Mouse (Mus musculus): ENCODE data around the gene Crim1. TPM values are rescaled to one million over a fixed set of nuclear protein-coding genes. Genes with fewer than 3 reads are reported as not detected.

The Crim1 gene
- polyA plus RNA-seq, 1 experiment from 2014 or later = 4.4 TPM

GRCm38 (mm10) chr17:78415255-78415654 lies 215.2 kb downstream of the Crim1 start:
- WGBS = 76% methylated on average over 2 of the region's 2 CpGs
- peaks cover 13% of the 10 kb centered on the region for H3K4me1 ChIP-seq
- H3K27me3 ChIP-seq = no peaks in the 10 kb centered on the region
- no peak overlapping the region for H3K27ac ChIP-seq
- no peak overlapping the region for H3K4me2 ChIP-seq
- H3K9ac ChIP-seq = no peak overlapping the region
- no peak overlapping the region for H3K4me3 ChIP-seq
- H3K9me3 ChIP-seq = no peaks in the 10 kb centered on the region
- H3K36me3 ChIP-seq = peaks cover 7% of the 10 kb centered on the region; the same call in 1 of the 2 replicates
- ATAC-seq (ENCODE audit: borderline replicate concordance, extremely low read depth, low FRiP score, low TSS enrichment) = no peak

- Histone ChIP-seq H3K9me3 (no peaks in the 10 kb centered on the region), H3K36me3 (no peaks in the 10 kb centered on the region), H3K4me2 (peak within 1 kb of the TSS; percentile 63), H3K4me3 (peak within 1 kb of the TSS; percentile 77), H3K27ac (peak within 1 kb of the TSS; percentile 95), H3K9ac (peak within 1 kb of the TSS; percentile 81), H3K27me3 (no peaks in the 10 kb centered on the region), H3K4me1 (peaks cover 10% of the 10 kb centered on the region)
- under 1% methylated on average over 48 of the region's 67 CpGs for WGBS
- peak; percentile 96 for ATAC-seq (ENCODE audit: borderline replicate concordance, extremely low read depth, low FRiP score, low TSS enrichment)
Measured at GRCm38 (mm10) chr17:78417381-78418281, 217.6 kb downstream of the Crim1 start, which contains the start of gene Fez2. Gene Fez2 (minus strand): TSS chr17:78418152.

- Histone ChIP-seq H3K27me3 (no peaks in the 10 kb centered on the region), H3K9me3 (no peaks in the 10 kb centered on the region), H3K4me2 (no peak overlapping the region), H3K36me3 (no peaks in the 10 kb centered on the region), H3K9ac (no peak overlapping the region), H3K4me3 (no peak overlapping the region), H3K4me1 (peaks cover 6% of the 10 kb centered on the region), H3K27ac (no peak overlapping the region)
- WGBS = 65% methylated on average over 4 of the region's 4 CpGs
- ATAC-seq (ENCODE audit: borderline replicate concordance, extremely low read depth, low FRiP score, low TSS enrichment) = no peak
Measured at GRCm38 (mm10) chr17:78419216-78419615, 219.2 kb downstream of the Crim1 start.

GRCm38 (mm10) chr17:78425026-78425425 lies 225.0 kb downstream of the Crim1 start:
- no peaks in the 10 kb centered on the region for H3K4me1 ChIP-seq
- H3K27ac ChIP-seq = no peak overlapping the region
- no peaks in the 10 kb centered on the region for H3K36me3 ChIP-seq
- H3K9me3 ChIP-seq = no peaks in the 10 kb centered on the region
- no peak for ATAC-seq (ENCODE audit: borderline replicate concordance, extremely low read depth, low FRiP score, low TSS enrichment)
- H3K27me3 ChIP-seq = no peaks in the 10 kb centered on the region
- 75% methylated on average over 8 of the region's 8 CpGs for WGBS
- no peak overlapping the region for H3K4me3 ChIP-seq
- no peak overlapping the region for H3K9ac ChIP-seq
- no peak overlapping the region for H3K4me2 ChIP-seq

Small RNA genes lying within 50 kb of the gene (microRNA-seq; reads per million reads assigned to microRNA genes)
- not detected for gene Gm25069

Other genes with a start within 250 kb of the Crim1 start
- gene Fez2, start 217.9 kb downstream of the Crim1 start, polyA plus RNA-seq (2015; fragmentation: Nextera tagmentation; extraction: Ambion mirVana) = 37.8 and 41.6 TPM in 2 replicates